Mouse (Mus musculus) small intestine, adult 2 months (tissue): ENCODE results near the gene Uchl1.

Source experiments
- CTCF ChIP-seq: fragments of 200-500 bp; IDR thresholded peaks from 2 replicates; pipeline ENCODE4 v1.5.1; 2012; ENCODE audit warnings: low read depth, mild to moderate bottlenecking, control low read depth, inconsistent platforms, low read length, moderate library complexity, mixed read lengths; ENCODE audit not compliant: insufficient replicate concordance, insufficient read length; ENCODE audit errors: extremely low read depth
- POLR2A ChIP-seq: fragments of 200-500 bp; IDR thresholded peaks from 2 replicates; pipeline ENCODE4 v1.6.1; 2012; ENCODE audit warnings: low read depth, mild to moderate bottlenecking, control low read depth, inconsistent platforms, low read length, moderate library complexity

- TF ChIP-seq POLR2A (no peak), CTCF (no peak)
These were observed at the start of gene Uchl1 for GRCm38 (mm10) chr5:66675983-66676382.
